Mouse (Mus musculus) lung, adult 2 months (tissue): ENCODE measurements at regions not wholly inside any gene's neighbourhood (a gene's known extent, or its start where the extent isn't known, plus 50 kb on each side); places are given as distances from the start of the nearest gene placed in this dataset.

ENCODE experiments used
- CTCF ChIP-seq: fragments of 200-500 bp; IDR thresholded peaks from 2 replicates; pipeline ENCODE4 v1.5.1; 2011; ENCODE audit warnings: mild to moderate bottlenecking, low read length, control low read depth; ENCODE audit not compliant: insufficient read depth
- POLR2A ChIP-seq: fragments of 200-500 bp; IDR thresholded peaks from 2 replicates; pipeline ENCODE4 v1.6.1; 2011; ENCODE audit warnings: low read depth, mild to moderate bottlenecking, control low read depth, low read length, borderline replicate concordance; ENCODE audit errors: extremely low read depth

DNA sequence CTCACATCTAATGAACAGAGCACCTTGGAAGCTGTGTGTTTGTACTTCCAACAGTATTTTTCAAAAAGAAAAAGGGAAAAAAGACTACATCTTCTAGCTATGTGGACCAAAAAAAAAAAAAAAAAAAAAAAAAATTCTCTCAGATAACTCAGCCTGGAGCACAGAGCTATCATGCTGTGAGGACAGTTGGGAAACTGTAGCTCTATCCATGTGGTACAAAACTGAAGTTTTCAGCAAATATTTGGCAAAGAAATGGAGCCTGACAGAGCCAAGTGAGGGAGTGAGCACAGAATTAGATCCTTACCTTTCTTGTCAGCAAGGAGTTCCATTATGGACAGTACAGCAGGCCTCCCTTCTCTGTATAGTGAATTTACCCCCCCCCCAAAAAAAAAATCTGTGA is 550.2 kb downstream of the Rapgef2 start:
- TF ChIP-seq CTCF: no peak
- no peak for TF ChIP-seq POLR2A
